Mouse (Mus musculus) olfactory bulb, adult 2 months (tissue): ENCODE data around the gene Inhbb. TPM values are rescaled to one million over a fixed set of nuclear protein-coding genes. Genes with fewer than 3 reads are reported as not detected.
A peak's percentile ranks its signal among the peaks of the same experiment; 100 is the strongest.

Experiments
- H3K27ac ChIP-seq: fragments of 200-500 bp; 2 replicates; pipeline ENCODE4 v1.5.1; 2012; ENCODE audit warnings: low read depth, low read length; ENCODE audit not compliant: insufficient read depth
- H3K4me1 ChIP-seq: fragments of 200-500 bp; 2 replicates; pipeline ENCODE4 v1.6.1; 2012; ENCODE audit warnings: low read length; ENCODE audit not compliant: control insufficient read depth, insufficient read depth
- H3K4me3 ChIP-seq: fragments of 200-500 bp; 2 replicates; pipeline ENCODE4 v1.5.1; 2012; ENCODE audit warnings: mild to moderate bottlenecking, low read depth, low read length, moderate library complexity; ENCODE audit not compliant: insufficient read depth
- CTCF ChIP-seq: fragments of 200-500 bp; IDR thresholded peaks from 2 replicates; pipeline ENCODE4 v1.5.1; 2012; ENCODE audit warnings: low read depth, mild to moderate bottlenecking, low read length, moderate library complexity; ENCODE audit not compliant: insufficient read depth
- POLR2A ChIP-seq: fragments of 200-500 bp; IDR thresholded peaks from 2 replicates; pipeline ENCODE4 v1.6.1; 2012; ENCODE audit warnings: mild to moderate bottlenecking, low read depth, low read length, moderate library complexity; ENCODE audit not compliant: insufficient read depth
- WGBS: fragments of 180-500 bp; shearing (Covaris S2); methylation state at CpG from one replicate; pipeline ENCODE4 v1.1.7; 2018; 5-methylcytosine and 5-hydroxymethylcytosine counted together
- polyA plus RNA-seq: library from polyadenylated mRNA; stranded (reverse); fragments of >200 nt; gene quantifications from 2 replicates; pipeline ENCODE4 v1.2.4, GENCODE M21; 2012; ENCODE audit warnings: low replicate concordance; ENCODE audit not compliant: missing spikeins, insufficient read depth, insufficient read length

Inhbb gene
- polyA plus RNA-seq: not detected in 2 replicates

DNA sequence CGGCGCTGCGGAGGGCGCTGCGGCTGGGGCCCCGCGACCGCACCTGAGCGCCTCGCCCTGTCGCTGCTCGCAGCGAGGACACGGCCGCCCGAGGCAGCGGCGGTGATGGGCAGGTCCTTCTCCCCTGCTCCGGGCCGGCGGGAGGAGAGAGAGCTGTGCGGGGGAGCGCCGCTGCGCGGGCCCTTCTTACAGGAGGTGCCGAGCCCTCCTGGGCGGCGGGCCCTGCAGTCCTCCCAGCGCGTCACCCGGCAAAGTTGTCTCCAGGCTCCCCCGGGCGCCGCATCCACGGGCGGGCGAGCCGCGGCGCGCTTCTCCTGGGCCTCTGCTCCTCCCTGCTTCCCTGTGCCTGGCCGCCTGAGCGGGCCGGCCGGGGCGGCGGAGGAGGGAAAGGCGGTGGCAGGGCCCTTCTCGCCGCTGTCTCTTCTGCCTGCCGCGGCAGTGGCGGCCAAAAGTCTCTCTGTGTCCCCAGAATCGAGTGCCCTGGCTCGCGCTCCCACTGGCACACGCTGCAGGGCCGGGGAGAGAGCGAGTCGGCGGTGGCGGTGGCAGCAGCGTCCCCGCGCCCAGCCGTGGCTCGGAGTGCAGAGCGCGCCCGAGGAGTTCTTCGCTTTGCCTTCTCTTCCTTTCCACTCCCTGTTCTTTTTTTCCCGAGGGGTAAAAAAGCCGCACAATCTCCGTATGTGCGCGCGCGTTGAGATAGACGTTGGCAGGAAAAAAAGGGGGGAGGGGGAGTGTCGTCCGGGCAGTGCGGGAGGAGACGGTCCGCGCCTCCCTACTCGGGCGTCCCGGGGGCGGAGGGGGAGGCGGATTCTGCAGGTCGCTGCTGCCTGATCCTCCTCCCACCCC lies at the start of gene Inhbb:
Gene Inhbb (minus strand): TSS at position 673 of the 846 bp plus-strand sequence.
- peaks cover 13% of the 10 kb centered on the region for H3K4me1 ChIP-seq
- peak within 1 kb of the TSS; percentile 53 for H3K4me3 ChIP-seq
- under 1% methylated on average over 83 of the region's 92 CpGs for WGBS
- TF ChIP-seq POLR2A (no peak), CTCF (no peak)
- H3K27ac ChIP-seq: no peak within 1 kb of the TSS

DNA sequence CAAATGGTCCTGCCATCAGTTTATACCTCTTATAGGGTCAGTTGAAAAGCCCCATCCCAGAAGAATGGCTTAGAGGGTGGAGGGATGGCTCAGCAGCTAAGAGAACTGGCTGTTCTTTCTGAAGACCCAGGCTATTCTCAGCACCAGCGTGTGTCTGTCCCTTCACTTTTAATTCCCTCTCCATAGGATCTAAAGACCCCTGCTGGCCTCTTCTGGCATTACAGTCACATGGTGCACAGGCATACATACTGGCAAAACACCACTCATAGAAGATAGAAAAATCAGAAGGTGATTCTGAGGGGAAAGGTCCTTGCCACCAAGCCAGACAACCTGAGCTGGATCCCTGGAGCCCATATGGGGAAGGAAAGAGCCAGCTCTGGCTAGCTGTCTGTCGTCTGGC lies 41.3 kb upstream of the Inhbb start:
- TF ChIP-seq CTCF (no peak), POLR2A (no peak)
- no peaks in the 10 kb centered on the region; the same call in 1 of the 2 replicates for H3K4me1 ChIP-seq
- WGBS: 60% methylated on average over 2 of the region's 2 CpGs
- no peak overlapping the region for H3K4me3 ChIP-seq
- H3K27ac ChIP-seq: no peak overlapping the region

DNA sequence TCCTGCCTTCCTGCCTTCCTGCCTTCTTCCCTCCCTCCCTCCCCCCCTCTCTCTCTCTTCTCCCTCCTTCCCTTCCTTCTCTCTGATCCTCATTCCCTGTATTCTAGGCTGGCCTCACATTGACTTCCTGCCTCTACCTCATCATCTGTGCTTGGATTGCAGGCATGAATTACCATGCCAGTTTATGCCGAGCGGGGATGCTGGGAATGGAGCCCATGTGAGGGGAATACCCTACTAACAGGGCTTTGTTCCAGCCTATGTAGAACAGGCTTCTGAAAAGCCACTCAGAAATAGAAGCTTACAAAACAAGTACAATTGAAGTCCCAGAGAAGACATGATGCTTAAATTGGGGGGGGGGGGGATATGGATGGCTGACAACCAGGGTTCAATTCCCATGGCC lies 38.0 kb upstream of the Inhbb start:
- Histone ChIP-seq H3K4me3 (no peak overlapping the region), H3K4me1 (peaks cover 2% of the 10 kb centered on the region; the same call in 1 of the 2 replicates), H3K27ac (no peak overlapping the region)
- TF ChIP-seq POLR2A: no peak
- no peak for TF ChIP-seq CTCF
- 58% methylated on average over 2 of the region's 2 CpGs for WGBS

DNA sequence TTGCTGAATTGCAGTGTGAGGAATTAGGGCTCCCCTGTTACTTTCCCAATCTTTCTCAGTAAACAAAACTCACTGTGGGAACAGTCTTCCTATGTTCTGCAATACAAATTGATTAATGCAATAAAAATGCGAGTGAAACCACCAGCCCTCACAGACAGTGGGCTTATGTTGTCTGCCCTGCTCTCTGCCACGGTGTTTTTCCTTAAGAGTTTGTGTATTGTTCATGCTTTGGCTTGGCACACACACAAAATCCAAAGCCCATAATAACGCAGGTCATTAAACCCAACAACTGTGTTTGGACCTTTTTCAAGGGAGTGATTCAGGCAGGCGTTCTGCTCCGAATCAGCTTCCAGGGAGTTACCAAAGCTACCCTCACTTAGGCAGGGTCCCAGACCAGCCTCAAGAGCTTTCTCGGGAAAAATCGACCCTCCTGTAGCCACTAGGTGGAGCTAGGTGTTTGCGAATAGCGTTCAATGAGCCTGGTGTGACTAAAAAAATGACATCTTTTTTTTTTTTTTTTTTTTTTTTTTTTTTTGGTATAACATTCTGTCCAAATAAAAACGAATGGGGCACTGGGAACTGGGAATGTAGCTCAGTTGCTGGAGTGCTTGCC lies 36.1 kb upstream of the Inhbb start:
- TF ChIP-seq CTCF (peak; percentile 58; the same call in 1 of the 2 replicates), POLR2A (no peak)
- H3K27ac ChIP-seq: no peak overlapping the region
- no peak overlapping the region for H3K4me3 ChIP-seq
- 3% methylated on average over 10 of the region's 10 CpGs for WGBS
- peaks cover 7% of the 10 kb centered on the region for H3K4me1 ChIP-seq

DNA sequence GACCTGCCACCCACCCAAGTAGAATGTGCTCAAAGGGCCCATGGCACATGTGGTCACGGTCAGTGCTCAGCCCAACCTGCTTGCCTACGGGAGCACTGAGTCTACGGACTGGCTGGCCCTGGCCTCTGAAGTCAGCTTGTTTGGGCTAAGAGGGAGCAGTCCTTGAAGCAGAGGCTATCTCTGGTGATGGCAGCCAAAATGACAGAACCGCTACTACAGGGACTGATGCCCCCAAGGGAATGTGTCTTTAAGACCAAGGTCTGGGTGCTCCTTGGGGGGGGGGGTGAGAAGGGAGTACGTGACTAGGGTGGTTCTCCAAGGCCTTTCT lies 35.4 kb upstream of the Inhbb start:
- Histone ChIP-seq H3K27ac (no peak overlapping the region), H3K4me1 (peaks cover 7% of the 10 kb centered on the region), H3K4me3 (no peak overlapping the region)
- 41% methylated on average over 5 of the region's 5 CpGs for WGBS
- TF ChIP-seq CTCF: no peak
- TF ChIP-seq POLR2A: no peak

DNA sequence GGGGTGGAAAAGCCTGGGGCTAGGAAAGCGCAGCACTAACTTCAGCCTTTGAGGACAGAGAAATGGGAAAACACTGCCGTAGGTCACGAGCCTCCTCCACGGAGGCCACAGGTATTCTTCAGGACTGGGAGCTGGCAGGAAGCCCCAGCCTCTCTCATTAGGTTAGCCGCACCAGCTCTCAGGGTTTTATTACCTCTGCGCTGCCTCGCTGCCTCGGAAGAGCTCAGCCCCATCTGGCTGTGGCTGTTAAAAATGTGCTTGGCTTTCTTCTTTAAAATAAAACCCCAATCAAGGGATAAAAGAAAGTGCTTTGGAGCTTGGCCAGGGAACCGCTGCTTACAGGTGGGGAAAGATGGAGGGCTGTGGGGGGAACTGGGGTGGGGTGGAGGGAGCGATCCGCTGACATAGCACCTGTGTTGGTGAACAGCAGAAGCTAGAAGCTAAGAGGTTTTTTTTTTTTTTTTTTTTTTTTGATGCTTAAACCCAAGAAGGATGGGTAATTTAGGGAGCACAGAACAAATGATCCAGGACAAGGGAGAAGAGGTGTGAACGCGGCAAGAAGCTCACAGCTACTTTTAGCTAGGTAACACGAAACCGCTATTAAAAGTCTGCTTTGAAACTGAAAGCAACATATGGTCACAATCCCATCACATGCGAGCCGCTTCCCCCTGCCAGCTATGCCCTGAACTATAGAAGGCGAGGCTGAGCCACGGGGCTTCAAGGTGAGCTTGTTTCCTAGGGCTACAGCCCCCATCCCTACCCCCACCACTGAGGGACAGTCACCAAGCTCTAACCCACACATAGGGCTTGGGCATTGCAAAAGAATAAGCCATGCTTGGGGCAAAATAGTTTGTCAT lies 34.9 kb upstream of the Inhbb start:
- Histone ChIP-seq H3K27ac (no peak overlapping the region), H3K4me3 (no peak overlapping the region), H3K4me1 (peaks cover 8% of the 10 kb centered on the region)
- 51% methylated on average over 19 of the region's 19 CpGs for WGBS
- no peak for TF ChIP-seq CTCF
- no peak for TF ChIP-seq POLR2A

DNA sequence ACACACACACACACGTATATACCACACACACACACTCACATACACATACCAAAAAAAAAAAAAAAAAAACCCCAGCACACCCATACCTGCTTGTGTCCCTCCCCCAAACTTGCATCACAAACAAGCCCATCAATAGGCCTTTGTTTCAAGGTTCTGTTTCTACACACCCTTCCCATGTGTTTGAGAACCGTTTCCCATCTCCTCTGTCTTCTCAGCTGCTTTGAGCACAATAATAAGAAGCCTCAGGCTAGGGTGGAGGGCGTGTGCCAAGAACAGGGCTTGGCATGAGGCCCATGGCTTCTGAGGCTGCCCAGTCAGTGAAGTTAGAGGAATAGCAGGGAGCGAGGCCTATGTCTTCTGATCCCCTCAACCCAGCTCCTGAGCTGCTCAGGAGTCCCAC lies 31.7 kb upstream of the Inhbb start:
- Histone ChIP-seq H3K4me1 (peaks cover 15% of the 10 kb centered on the region), H3K4me3 (no peak overlapping the region), H3K27ac (no peak overlapping the region)
- TF ChIP-seq POLR2A (no peak), CTCF (no peak)
- 41% methylated on average over 3 of the region's 4 CpGs for WGBS

DNA sequence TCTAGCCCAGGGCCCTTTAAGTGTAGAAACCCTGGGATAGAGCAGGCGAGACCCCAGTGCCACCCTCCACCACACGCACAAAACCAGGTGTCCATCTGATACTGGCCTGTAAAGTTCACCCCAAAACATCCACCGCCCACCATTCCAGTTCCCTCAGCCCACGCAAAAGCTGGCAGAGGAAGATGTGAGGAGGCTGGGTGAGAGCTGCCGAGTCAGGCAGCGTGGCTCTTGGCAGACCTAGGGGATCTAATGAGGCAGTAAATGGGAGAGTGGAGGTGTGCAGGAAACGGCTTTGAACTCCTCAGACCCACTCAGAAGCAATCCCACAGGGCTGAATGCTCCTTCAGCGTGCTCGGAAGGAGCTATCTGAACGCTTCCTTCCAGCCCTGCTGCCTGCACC lies 29.4 kb upstream of the Inhbb start:
- Histone ChIP-seq H3K4me1 (peaks cover 13% of the 10 kb centered on the region), H3K27ac (no peak overlapping the region), H3K4me3 (no peak overlapping the region)
- TF ChIP-seq CTCF (no peak), POLR2A (no peak)
- 52% methylated on average over 10 of the region's 10 CpGs for WGBS
